Mouse (Mus musculus) brain, embryonic 14.5 days (tissue): Measurements from ENCODE around the gene Erich4.

Experiments
- CTCF ChIP-seq: fragments of 200-500 bp; IDR thresholded peaks from 2 replicates; pipeline ENCODE4 v1.5.1; 2012; ENCODE audit warnings: inconsistent platforms, mild to moderate bottlenecking, moderate library complexity, borderline replicate concordance; ENCODE audit not compliant: insufficient read depth, insufficient read length; ENCODE audit errors: extremely low read depth
- POLR2A ChIP-seq: fragments of 200-500 bp; IDR thresholded peaks from 2 replicates; pipeline ENCODE4 v1.6.1; 2012; ENCODE audit warnings: mild to moderate bottlenecking, inconsistent platforms, borderline replicate concordance; ENCODE audit not compliant: poor library complexity, insufficient read depth, insufficient read length, severe bottlenecking; ENCODE audit errors: extremely low read depth

DNA sequence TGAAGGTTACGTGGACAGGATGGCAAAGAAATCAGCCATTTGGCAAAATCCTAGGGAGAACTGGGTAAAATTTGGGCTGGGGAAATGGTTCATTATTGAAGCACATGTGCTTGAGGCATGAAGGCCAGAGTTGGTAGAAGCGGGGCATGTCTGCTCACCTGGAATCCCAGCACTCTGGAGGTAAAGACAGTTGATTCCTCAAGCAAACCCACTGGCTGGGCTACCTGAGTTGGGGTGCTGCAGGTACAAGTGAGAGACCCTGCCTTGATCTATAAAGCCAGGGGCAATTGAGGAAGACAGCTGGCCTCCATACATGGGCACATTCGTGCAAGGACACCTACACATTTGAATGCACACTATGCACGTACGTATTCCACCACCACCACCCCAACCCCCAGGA, 4.4 kb upstream of the Erich4 start:
- TF ChIP-seq CTCF (no peak), POLR2A (no peak)
